Mouse (Mus musculus) cerebral cortex, adult 2 months (tissue): ENCODE data around the gene Tmem178.

Experiments used
- WGBS: fragments of 180-500 bp; shearing (Covaris S2); methylation state at CpG from one replicate; pipeline ENCODE4 v1.1.7; 2018; 5-methylcytosine and 5-hydroxymethylcytosine counted together

Tmem178 gene

DNA sequence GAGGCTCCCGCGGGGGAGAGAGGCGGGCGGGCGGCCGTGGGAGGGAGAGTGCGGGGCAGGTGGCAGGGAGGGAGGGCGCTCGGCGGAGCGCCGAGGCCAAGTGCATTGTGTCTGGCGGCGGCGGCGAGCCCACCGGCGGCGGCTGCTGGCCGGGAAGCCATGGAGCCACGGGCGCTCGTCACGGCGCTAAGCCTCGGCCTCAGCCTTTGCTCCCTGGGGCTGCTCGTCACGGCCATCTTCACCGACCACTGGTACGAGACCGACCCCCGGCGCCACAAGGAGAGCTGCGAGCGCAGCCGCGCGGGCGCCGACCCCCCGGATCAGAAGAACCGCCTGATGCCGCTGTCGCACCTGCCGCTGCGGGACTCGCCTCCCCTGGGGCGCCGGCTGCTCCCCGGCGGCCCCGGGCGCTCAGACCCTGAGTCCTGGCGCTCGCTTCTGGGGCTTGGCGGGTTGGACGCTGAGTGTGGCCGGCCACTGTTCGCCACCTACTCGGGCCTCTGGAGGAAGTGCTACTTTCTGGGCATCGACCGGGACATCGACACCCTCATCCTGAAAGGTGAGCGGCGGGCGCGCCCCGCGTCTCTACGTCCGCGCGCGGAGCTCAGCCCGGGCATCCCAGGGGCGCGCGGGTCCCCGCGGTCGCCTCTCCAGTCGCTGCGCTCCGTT lies at the start of gene Tmem178:
TSS of gene Tmem178 (plus strand) at position 103 of the 669 bp plus-strand sequence.
- WGBS, result under 1% methylated on average over 72 of the region's 84 CpGs

DNA sequence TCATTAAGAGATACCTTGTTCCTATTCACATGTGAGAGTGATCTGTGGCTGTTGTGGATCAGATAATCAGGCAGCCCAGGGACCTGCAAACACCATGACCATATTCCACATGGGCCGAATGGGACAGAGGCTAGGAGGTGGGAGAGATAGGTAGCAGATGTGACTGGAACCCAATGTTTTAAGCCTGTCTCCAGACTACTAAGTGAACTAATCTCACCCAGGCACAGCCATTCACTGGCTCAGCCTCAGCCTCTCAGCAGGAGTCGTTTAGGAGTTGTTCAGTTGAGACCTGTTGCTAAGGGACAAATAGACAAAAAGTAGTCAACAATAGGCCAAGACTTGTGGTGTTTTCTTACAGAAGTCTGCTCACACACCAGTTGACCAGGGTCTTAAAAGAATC lies 48.0 kb upstream of the Tmem178 start:
- WGBS, result 60% methylated on average over 2 of the region's 2 CpGs

DNA sequence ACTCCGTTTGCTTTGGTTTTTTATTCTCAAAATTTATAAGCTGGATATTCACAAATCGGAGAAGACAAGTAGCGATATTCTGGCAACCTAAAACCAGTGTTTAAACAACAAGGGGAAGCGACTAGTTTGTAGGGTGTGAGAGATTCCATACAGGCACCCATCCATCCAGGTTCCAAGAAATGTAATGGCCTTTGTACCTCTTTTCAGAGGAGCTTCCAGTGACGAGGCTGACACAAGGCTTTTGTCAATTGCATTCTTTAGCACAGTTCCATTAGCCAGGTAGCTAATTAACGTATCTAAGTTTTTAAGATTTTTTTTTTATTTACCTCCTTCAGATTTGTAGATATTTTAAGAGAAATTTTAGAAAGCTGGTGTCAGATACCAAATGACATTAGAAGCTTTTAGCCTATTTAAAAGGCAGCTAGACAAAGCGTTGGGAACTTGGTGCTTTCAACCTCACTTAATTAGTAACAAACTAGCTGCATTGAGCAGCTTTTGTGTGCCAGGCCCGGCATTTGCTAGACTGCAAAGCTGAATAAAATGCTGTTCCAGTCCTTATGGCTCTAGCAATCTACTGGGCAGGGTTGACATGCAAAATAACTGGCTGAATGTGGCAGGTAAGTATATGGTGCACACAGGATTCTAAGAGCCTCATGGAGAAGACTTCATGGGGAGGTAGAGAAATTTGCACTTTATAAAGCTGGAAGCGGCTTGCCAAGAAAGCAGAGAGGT lies 46.6 kb upstream of the Tmem178 start:
- 85% methylated on average over 9 of the region's 9 CpGs for WGBS

GRCm38 (mm10) chr17:80899513-80900199 lies 44.8 kb upstream of the Tmem178 start:
- WGBS, result 54% methylated on average over 9 of the region's 9 CpGs

GRCm38 (mm10) chr17:80900200-80900520 lies 44.3 kb upstream of the Tmem178 start:
- 77% methylated on average over 2 of the region's 2 CpGs for WGBS

DNA sequence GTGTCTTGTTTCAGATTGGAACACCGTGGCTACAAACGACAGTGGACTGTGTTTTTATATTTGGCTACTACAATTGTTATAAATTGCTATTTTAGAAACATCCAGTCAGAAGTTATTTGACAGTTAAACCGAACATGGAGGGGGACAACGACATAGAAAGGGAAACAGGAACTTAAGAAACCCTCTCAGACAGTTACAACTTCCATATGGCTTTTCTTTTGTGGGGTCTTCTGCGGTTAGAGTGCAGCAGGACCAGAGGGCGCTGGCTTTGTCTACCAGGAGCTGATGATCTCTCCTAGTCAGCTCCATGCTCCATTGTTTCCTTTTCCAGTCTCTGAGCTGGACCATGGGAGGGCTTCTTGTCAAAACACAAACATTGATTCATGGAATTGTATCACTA lies 42.5 kb upstream of the Tmem178 start:
- 75% methylated on average over 6 of the region's 6 CpGs for WGBS

GRCm38 (mm10) chr17:80903121-80903875 lies 41.1 kb upstream of the Tmem178 start:
- 76% methylated on average over 11 of the region's 11 CpGs for WGBS

DNA sequence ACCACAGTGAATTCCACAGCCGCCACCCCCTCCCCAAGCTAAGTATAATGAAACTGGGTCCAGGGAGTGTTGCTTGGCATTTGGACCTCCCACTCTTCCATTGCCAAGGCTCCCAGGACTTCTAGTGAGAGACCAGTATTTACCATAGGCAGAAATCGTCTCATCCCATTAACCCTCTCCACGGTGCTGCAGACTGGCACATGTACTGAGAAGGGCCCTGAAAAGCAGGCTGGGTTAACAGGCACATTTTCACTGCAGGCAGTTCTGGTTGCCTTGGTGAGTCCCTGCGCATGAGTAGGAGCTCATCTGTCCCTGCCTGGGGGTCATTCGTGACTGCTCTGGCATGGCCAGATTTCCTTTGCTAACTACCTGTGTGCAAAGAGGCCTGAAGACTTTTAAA lies 40.4 kb upstream of the Tmem178 start:
- WGBS, result 69% methylated on average over 5 of the region's 5 CpGs

DNA sequence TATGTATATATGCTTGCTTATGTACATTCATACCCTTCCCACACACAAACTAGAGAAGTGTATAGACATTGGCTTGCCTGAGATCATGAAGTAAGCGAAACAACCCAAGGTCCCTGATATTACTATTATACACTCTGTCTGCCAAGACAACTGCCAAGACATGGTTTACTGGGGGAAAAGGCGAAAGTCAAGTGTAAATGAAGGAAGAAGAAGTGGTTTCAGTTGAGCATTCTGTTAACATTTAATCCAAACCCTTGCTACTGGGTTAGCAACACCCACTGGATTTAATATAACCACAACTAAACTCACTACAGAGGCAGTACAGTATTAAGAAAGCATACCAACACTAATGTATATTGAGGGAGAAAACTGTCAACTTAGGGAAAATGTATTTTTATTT lies 28.8 kb upstream of the Tmem178 start:
- WGBS, result 95% methylated on average over 2 of the region's 2 CpGs

- 41% methylated on average over 10 of the region's 10 CpGs for WGBS
Measured at GRCm38 (mm10) chr17:80921286-80922134, 22.9 kb upstream of the Tmem178 start.

GRCm38 (mm10) chr17:80925554-80925953 lies 18.9 kb upstream of the Tmem178 start:
- 91% methylated on average over 3 of the region's 3 CpGs for WGBS

- 52% methylated on average over 2 of the region's 2 CpGs for WGBS
Measured at GRCm38 (mm10) chr17:80927151-80927550, 17.3 kb upstream of the Tmem178 start.

DNA sequence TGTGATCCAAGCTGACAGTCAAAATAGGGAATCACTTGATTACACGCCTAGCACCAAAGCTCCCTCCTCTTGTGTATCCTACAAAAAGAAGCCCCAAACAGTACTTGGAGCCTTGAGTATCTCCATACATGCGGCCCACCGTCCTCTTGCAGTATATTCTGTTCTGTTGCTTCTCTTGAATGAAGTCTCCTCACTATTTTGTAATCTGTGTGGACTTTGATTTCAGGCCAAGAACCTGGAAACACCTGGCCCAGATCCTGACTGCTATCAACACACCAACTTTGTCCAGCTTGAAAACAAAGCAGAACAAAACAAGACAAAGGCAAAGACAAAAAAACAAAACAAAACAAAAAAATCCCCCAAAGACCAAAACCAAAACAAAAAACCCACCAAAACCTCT lies 11.7 kb upstream of the Tmem178 start:
- WGBS, result 90% methylated on average over 3 of the region's 3 CpGs

- 75% methylated on average over 11 of the region's 11 CpGs for WGBS
Measured at GRCm38 (mm10) chr17:80933401-80934029, 10.9 kb upstream of the Tmem178 start.

DNA sequence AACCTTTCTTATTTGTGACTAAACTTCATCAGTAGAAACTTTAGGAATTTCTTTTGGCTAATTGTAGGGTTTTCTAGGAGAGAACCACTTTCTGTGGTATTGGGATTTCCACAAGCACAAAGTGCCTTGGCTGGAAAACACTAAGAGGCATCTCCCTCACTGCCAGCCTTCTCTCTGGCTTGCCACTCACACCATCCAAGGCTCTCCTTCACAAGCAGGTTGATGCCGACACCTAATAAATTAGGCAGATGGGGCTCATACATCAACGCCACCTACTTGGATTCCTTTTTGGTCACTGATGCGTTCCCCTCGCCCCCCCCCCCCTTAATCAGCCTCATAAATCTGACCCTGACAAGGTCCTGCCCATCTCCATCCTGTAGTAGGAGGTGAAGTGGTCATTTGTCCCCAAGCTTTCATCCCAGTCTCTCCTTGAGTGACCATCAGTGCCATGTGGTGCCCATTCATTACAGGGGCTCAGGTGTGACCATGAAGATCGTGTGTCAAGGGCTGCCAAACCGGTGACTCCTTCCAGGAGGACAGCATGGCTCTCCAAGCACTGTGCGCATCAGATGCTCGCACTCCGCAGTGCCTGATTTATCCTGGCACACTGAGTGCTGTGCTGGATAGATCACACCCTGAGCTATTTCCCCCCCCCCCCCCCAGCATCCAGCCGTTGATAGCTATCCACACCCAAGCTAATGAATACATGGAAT lies 8.5 kb upstream of the Tmem178 start:
- WGBS, result 82% methylated on average over 10 of the region's 10 CpGs

GRCm38 (mm10) chr17:80936521-80936920 lies 7.9 kb upstream of the Tmem178 start:
- 84% methylated on average over 5 of the region's 5 CpGs for WGBS

- 55% methylated on average over 7 of the region's 7 CpGs for WGBS
Measured at GRCm38 (mm10) chr17:80939833-80940232, 4.6 kb upstream of the Tmem178 start.

GRCm38 (mm10) chr17:80941857-80942256 lies 2.6 kb upstream of the Tmem178 start:
- 41% methylated on average over 11 of the region's 11 CpGs for WGBS

- WGBS, result 6% methylated on average over 26 of the region's 26 CpGs
Measured at GRCm38 (mm10) chr17:80943835-80944529, 450 bp upstream of the Tmem178 start.
